Mouse (Mus musculus) liver, embryonic 14.5 days (tissue): ENCODE measurements around the gene Kcna7.

Source experiments
- CTCF ChIP-seq: IDR thresholded peaks from 2 replicates; pipeline ENCODE4 v1.5.1; 2016; ENCODE audit warnings: antibody characterized with exemption, low read depth, control low read depth
- EP300 ChIP-seq: IDR thresholded peaks from 2 replicates; pipeline ENCODE4 v1.6.1; 2016; ENCODE audit warnings: antibody characterized with exemption, low read depth

- no peak for TF ChIP-seq CTCF
- TF ChIP-seq EP300, result no peak
These were observed 9.3 kb downstream of the Kcna7 start for GRCm38 (mm10) chr7:45414740-45415224.
